Mouse (Mus musculus) limb, embryonic 10.5 days (tissue): ENCODE results near the gene Ikzf4. TPM values are rescaled to one million over a fixed set of nuclear protein-coding genes. Genes with fewer than 3 reads are reported as not detected.

ENCODE experiments used
- DNase-seq: peaks from one replicate; pipeline ENCODE4 v3.0.0-alpha.2; 2017; ENCODE audit warnings: low spot score
- H3K27ac ChIP-seq: fragments of 300-500 bp; sonication (generic); 2 replicates; pipeline ENCODE4 v1.5.1; 2016; ENCODE audit warnings: mild to moderate bottlenecking
- H3K27me3 ChIP-seq: fragments of 300-500 bp; sonication (generic); 2 replicates; pipeline ENCODE4 v1.6.1; 2016; ENCODE audit warnings: low read depth, mild to moderate bottlenecking; ENCODE audit not compliant: poor library complexity, severe bottlenecking
- H3K36me3 ChIP-seq: fragments of 300-500 bp; sonication (generic); 2 replicates; pipeline ENCODE4 v1.6.1; 2016; ENCODE audit warnings: mild to moderate bottlenecking, moderate library complexity
- H3K4me1 ChIP-seq: fragments of 300-500 bp; sonication (generic); 2 replicates; pipeline ENCODE4 v1.6.1; 2016
- H3K4me3 ChIP-seq: fragments of 300-500 bp; sonication (generic); 2 replicates; pipeline ENCODE4 v1.5.1; 2016; ENCODE audit warnings: mild to moderate bottlenecking, moderate library complexity
- H3K9me3 ChIP-seq: fragments of 300-500 bp; sonication (generic); replicated peaks from 2 replicates; pipeline ENCODE4 v1.6.1; 2016; ENCODE audit warnings: mild to moderate bottlenecking
- WGBS: fragments of 180-500 bp; shearing (Covaris S2); methylation state at CpG from one replicate; pipeline ENCODE4 v1.1.7; 2016; 5-methylcytosine and 5-hydroxymethylcytosine counted together
- polyA plus RNA-seq: library from polyadenylated mRNA; unstranded; fragments of >200 nt; fragmentation: Nextera tagmentation; extraction: Ambion mirVana; gene quantifications from 2 replicates; pipeline ENCODE4 v1.2.1, GENCODE M21; 2016

Gene Ikzf4
- 2.4 and 2.9 TPM in 2 replicates for polyA plus RNA-seq

DNA sequence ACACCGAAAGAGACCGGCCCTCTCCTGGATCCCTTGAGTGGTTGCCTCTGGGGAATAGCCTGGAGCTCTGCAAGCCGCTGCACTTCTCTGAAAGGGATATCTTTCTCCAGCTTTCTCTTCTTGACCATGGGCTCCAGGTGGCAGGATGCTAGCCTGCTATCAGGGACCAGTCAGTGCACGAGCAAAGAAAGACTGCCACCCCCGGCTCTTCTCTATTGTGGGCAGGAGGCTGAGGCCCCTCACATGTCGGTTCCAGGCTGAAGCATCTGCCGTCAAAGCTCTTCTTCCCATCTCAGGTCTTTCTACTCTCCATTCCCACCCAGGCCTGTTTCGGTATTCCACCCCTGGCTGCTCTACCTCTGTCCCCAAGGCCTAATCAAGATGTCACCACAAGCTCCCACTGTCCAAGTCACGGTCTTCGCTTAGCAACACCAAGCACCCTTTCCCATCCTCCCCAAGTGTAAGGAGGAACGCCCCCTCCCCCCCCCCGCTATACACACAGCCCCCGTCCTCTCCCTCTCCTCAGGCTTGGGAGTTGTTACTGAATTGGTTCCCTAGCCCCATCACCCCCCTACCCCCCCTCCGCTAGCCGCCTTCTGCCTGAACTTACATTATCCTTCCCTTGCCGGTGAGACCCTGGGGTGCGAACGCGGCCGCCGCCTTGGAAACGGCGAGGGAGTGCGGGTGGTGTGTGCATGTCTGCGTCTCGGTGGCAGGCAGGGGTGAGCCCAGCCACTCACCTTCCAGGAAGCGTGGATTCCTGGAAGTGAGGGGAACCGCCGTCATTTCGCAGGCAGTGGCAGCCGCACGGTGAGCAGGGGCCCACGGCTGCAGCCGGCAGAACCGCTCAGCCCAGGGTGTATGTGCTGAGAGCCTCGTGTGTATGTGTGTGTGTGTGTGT lies at the start of gene Ikzf4:
Gene Ikzf4, minus strand, starts transcription at position 881 of the 901 bp plus-strand sequence.
- DNase-seq = peak; percentile 69
- peaks cover 16% of the 10 kb centered on the region for H3K36me3 ChIP-seq
- peak within 1 kb of the TSS; percentile 85 for H3K27ac ChIP-seq
- peaks cover 27% of the 10 kb centered on the region for H3K4me1 ChIP-seq
- H3K9me3 ChIP-seq = no peaks in the 10 kb centered on the region
- WGBS = 3% methylated on average over 36 of the region's 36 CpGs
- peak within 1 kb of the TSS; percentile 61 for H3K4me3 ChIP-seq
- peaks cover 13% of the 10 kb centered on the region; the same call in 1 of the 2 replicates for H3K27me3 ChIP-seq

DNA sequence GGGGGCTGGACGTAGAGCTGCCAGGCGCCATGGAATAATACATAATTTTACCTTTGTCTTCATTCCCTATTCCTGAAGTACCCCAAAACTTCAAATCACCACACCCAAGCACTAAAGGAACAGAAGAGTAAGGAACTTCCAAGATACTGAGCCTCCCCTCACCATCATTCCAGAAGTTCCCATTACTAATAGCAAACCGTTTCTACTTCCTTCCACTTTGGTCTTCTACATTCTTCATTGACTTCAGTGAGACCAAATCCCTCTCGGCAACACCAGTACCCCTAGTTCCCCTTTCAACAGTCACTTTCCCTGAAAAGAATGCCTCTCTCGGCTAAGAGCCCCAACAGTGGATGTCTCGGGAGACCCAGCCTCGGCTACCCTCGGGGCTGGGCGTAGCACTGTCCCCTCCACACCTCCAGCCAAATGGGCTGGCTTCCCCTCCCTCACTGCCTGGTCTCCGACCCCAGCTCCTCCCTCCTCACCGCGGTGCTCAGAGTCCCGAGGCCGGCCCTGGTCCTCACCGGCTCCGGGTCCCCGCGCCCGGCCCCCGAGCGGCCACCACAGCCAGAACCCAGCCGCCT lies 49.7 kb upstream of the Ikzf4 start:
- peak overlapping the region; percentile 94 for H3K4me3 ChIP-seq
- DNase-seq = no peak
- peaks cover 43% of the 10 kb centered on the region for H3K36me3 ChIP-seq
- 3% methylated on average over 22 of the region's 22 CpGs for WGBS
- no peaks in the 10 kb centered on the region for H3K27me3 ChIP-seq
- H3K27ac ChIP-seq = peak overlapping the region; percentile 96
- no peaks in the 10 kb centered on the region for H3K9me3 ChIP-seq
- H3K4me1 ChIP-seq = peaks cover 15% of the 10 kb centered on the region; the same call in 1 of the 2 replicates

DNA sequence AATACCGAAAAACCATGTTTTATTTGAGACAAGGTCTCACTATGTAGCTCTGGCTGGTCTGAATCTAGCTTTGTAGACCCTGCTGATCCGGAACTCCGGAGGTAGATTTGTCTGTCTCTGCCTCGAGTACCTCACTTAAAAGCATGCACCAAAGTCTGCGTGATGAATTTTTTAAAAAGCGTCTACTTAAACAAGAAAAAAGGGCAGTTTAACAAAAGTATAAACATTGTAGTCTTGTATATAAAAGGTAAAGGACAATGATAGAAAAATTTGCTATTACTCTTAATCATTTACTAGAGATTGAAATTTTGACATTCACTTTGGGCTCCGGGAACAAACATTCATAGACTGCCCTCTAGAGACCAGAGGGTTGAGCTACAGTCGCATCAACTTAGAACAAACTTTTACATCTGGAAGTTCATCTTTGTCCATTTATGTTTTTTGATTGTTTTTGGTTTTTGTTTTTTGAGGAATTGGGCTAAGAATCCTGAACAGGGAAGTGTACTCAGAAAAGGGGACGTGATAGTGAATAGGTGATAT lies 28.7 kb upstream of the Ikzf4 start:
- no peaks in the 10 kb centered on the region; the same call in 1 of the 2 replicates for H3K27me3 ChIP-seq

DNA sequence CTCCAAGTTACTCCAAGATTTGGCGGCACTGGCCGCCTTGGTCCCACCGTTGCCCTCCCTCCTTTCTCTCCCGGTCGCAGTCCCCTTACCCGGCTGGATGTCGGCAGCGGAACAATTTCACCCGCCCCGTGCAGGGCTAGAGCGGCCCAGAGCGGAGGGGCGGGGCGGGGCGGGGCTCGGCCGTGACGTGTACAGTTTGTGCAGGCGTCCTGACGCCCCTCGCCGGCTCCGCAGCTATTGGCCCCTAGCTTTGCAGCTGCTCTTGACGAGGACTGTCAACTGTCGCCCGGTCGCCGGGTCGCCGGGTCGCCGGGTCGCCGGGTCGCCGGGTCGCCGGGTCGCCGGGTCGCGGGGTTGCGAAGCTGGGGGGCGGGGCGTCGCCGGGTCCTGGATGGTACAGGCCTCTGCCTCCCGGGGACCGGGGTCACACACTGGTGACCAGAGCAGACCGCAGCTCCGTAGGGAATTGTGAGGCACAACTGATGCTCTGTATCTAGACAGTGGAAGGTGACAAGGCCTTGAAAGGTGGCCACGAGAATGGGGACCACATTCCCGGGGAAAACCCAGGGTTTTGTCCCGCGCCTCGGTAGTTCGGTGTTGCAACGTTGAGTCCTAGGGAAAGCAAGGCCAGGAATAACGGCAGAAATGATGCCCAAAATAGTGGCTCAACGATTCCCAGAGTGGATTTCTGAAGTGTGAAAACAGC lies 28.1 kb upstream of the Ikzf4 start, which contains the start of gene Suox:
Gene Suox, minus strand, starts transcription at position 311 of the 706 bp plus-strand sequence.
- Histone ChIP-seq H3K4me3 (peak within 1 kb of the TSS; percentile 81), H3K4me1 (peaks cover 25% of the 10 kb centered on the region), H3K27me3 (no peaks in the 10 kb centered on the region; the same call in 1 of the 2 replicates), H3K36me3 (peaks cover 15% of the 10 kb centered on the region), H3K9me3 (no peaks in the 10 kb centered on the region), H3K27ac (peak within 1 kb of the TSS; percentile 75)
- WGBS = under 1% methylated on average over 57 of the region's 60 CpGs
- DNase-seq = peak; percentile 96

More for the DNA sequence above, 28.7 kb upstream of the Ikzf4 start:
- Histone ChIP-seq H3K4me3 (peak overlapping the region; percentile 81), H3K36me3 (peaks cover 22% of the 10 kb centered on the region), H3K4me1 (peaks cover 21% of the 10 kb centered on the region), H3K9me3 (no peaks in the 10 kb centered on the region), H3K27ac (no peak overlapping the region)
- 4% methylated on average over 9 of the region's 9 CpGs for WGBS
- no peak for DNase-seq

DNA sequence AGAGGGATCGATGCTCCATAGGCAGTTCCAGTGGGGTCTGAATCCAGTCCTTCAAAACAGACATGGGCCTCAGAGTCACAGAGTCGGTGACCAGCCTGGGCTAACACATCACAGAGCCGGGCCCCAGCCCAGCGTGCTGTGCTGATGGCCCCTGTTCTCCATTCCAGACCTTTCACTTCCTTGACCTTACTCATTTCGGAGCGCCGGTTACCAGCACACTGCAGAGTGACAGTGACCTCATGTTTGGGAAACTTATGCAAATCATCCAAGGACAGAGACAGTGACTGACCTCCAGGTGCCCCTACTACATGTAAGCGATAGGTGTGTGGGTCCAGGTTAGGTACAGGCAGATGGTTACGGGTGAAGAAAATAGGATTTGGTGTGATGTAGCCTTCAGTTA lies 25.4 kb upstream of the Ikzf4 start:
- Histone ChIP-seq H3K9me3 (no peaks in the 10 kb centered on the region), H3K4me3 (no peak overlapping the region), H3K27me3 (no peaks in the 10 kb centered on the region; the same call in 1 of the 2 replicates), H3K27ac (no peak overlapping the region), H3K36me3 (peaks cover 9% of the 10 kb centered on the region), H3K4me1 (peaks cover 33% of the 10 kb centered on the region)
- DNase-seq = no peak
- 92% methylated on average over 9 of the region's 9 CpGs for WGBS

DNA sequence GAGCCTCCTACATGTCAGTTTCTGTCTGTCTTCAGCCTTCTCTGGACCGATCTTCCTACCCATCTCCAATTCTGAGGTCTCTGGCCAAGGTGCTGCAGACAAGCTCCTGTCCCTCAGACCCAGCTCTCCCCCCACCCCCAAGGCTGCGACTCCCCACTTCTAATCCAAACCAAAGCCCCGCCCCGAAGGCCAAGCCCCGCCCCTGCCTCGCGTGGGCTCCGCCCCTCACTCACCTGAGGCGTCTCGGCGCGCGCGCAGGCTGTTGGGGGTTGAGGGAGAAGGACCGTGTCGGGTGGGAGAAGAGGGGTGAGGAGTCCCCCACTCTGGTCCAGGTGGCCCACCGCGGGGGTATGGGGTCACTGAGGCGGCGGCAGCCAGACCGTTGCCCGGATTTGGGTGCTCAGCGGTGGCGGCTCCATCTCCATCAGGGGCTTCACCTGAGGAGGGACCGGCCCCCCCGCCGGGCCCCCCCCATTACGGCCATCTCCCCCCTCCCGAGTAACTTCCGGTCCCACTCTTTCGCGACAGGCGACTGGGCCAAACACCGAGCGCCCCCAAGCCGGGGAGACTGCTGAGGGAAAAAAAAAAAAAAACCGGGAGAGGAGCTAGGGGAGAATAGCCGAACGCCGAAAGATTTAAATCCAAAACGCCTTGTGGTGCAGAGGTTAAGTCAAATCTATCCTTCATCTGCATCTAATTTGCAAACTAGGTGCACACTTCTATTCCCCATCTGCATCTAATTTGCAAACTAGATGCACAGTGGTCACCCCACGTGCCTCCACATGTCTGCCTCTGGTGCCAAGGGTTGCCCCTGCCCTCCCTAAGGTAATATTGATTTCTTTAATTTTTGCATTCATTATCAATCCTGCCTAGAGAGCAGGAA lies 23.2 kb upstream of the Ikzf4 start:
- H3K4me1 ChIP-seq = peaks cover 29% of the 10 kb centered on the region
- H3K27ac ChIP-seq = peak overlapping the region; percentile 91
- peak overlapping the region; percentile 85 for H3K4me3 ChIP-seq
- no peaks in the 10 kb centered on the region; the same call in 1 of the 2 replicates for H3K27me3 ChIP-seq
- no peaks in the 10 kb centered on the region for H3K9me3 ChIP-seq
- under 1% methylated on average over 42 of the region's 42 CpGs for WGBS
- DNase-seq = peak; percentile 87
- 0 out of 2 replicates have a peak, but pooled peaks cover 9% of the 10 kb centered on the region for H3K36me3 ChIP-seq

DNA sequence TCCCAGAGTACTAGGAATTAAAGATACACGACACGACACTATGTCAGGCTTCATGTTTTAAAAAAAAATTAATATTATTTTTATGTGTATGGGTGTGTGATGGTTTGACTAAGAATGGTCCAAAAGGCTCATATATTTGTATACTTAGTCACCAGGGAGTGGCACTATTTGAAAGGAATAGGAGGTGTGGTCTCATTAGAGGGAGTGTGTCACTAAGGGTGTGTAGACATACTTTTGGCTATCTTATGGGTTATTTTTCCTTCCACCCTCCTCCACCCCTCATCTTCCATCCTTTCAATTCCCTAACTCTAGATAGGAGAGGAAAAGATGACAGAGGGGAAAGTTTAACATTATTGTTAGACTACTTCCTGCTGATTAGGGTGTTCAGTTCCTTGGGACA lies 20.0 kb upstream of the Ikzf4 start:
- DNase-seq = no peak
- Histone ChIP-seq H3K4me3 (no peak overlapping the region), H3K4me1 (peaks cover 15% of the 10 kb centered on the region), H3K36me3 (no peaks in the 10 kb centered on the region), H3K9me3 (no peaks in the 10 kb centered on the region), H3K27ac (no peak overlapping the region), H3K27me3 (no peaks in the 10 kb centered on the region)
- WGBS = 98% methylated on average over 2 of the region's 2 CpGs

DNA sequence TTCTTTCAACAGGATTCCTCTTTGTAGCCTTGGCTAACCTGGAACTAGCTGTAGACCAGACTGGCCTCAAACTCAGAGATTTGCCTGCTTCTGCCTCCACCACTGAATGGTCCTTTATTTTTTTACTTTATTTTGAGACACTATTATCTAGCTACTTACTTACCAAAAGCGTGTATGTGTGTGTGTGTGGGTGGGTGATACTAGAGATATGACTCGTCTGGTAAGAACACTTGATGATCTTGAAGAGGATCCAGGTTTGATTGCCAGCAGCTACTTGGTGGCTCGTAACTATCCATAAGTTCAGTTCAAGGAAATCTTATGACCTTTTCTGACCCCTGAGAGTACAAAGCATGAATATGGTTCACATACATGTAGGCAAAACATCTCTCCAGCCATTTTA lies 19.5 kb upstream of the Ikzf4 start:
- Histone ChIP-seq H3K4me1 (peaks cover 15% of the 10 kb centered on the region), H3K4me3 (no peak overlapping the region), H3K36me3 (no peaks in the 10 kb centered on the region), H3K27me3 (no peaks in the 10 kb centered on the region), H3K9me3 (no peaks in the 10 kb centered on the region), H3K27ac (no peak overlapping the region)
- 88% methylated on average over 3 of the region's 3 CpGs for WGBS
- no peak for DNase-seq

DNA sequence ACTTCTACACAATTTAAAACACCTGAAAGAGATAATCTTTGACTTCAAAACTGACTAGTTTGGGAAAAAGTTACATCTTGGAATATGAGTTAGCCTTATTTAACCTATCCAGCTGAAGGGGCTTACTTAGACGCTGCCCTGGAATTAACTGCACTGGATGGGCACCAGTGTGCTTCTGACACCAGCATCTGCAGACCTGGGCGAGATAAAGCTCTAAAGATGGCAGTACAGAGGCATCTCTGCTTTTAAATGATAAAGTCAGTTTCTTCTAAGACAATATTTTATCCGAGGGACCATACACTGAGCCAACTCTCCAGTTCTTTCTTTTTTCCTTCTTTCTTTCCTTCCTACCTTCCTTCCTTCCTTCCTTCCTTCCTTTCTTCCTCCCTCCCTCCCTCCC lies 19.0 kb upstream of the Ikzf4 start:
- H3K4me3 ChIP-seq = no peak overlapping the region
- H3K9me3 ChIP-seq = no peaks in the 10 kb centered on the region
- DNase-seq = no peak
- H3K27ac ChIP-seq = no peak overlapping the region
- WGBS = 74% methylated on average over 3 of the region's 3 CpGs
- H3K36me3 ChIP-seq = no peaks in the 10 kb centered on the region
- H3K27me3 ChIP-seq = no peaks in the 10 kb centered on the region
- H3K4me1 ChIP-seq = peaks cover 15% of the 10 kb centered on the region

DNA sequence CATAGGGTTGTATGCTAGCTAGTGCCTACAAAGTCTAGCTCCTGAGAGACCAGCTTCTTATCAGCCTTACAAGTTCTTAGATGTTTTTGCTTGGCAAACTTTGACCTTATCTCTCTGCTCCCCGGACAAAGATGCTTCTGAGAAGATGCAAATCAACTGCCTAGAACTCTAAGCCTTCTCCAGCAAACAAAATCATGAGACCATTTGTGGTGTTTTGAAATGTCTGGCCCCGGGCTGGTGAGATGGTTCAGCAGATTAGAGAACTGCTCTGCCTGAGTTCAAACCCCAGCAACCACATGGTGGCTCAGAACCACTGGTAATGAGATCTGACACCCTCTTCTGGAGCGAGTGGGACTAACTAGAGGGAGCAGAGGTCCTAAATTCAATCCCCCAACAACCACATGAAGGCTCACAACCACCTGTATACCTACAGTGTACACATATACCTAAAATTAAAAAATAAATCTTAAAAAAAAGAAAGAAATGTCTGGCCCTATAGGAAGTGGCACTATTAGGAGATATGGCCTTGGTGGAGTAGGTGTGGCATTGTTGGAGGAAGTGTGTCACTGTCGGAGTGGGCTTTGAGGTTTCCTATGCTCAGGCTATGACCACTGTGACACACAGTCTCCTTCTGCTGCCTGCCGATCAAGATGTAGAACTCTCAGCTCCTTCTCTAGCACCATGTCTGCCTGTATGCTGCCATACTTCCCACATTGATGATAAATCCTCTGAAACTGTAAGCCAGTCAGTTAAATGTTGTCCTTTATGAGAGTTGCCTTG lies 17.8 kb upstream of the Ikzf4 start:
- Histone ChIP-seq H3K27ac (no peak overlapping the region), H3K36me3 (no peaks in the 10 kb centered on the region), H3K27me3 (no peaks in the 10 kb centered on the region), H3K4me3 (no peak overlapping the region), H3K9me3 (no peaks in the 10 kb centered on the region), H3K4me1 (peaks cover 5% of the 10 kb centered on the region; the same call in 1 of the 2 replicates)
- no peak for DNase-seq
- 67% methylated on average over 5 of the region's 5 CpGs for WGBS

DNA sequence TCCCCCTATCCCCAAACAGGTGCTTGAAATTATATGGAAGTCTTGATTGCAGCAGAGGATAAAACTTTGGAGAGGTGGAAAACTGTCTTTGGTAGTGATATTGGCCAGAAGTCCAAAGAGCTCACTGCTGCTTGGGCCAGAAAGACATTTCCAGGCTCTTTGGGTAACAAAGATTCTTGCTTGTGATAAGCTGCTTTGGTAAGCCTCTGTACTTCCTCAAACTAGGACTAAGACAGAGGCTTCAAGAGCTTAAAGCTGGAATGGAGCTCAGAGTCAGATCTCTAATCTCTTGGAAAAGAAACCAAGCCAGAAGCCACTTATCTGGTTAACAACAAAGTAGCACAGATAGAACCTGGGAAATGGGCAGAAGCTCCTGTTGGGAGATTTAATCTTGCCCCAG lies 16.7 kb upstream of the Ikzf4 start:
- DNase-seq = no peak
- Histone ChIP-seq H3K4me3 (no peak overlapping the region), H3K27me3 (no peaks in the 10 kb centered on the region), H3K4me1 (no peaks in the 10 kb centered on the region), H3K9me3 (no peaks in the 10 kb centered on the region), H3K36me3 (no peaks in the 10 kb centered on the region), H3K27ac (no peak overlapping the region)
